Mouse (Mus musculus) ES-Bruce4 (cell line): ENCODE measurements around the gene Gucy2d.

Experiments
- CTCF ChIP-seq: IDR thresholded peaks from one replicate; pipeline ENCODE4 v1.8.1; 2011; ENCODE audit warnings: low read depth, low read length
- EP300 ChIP-seq: IDR thresholded peaks from 2 replicates; pipeline ENCODE4 v1.6.1; 2011; ENCODE audit warnings: low read depth, low read length; ENCODE audit not compliant: insufficient read depth
- POLR2A ChIP-seq: IDR thresholded peaks from one replicate; pipeline ENCODE4 v1.8.1; 2011; ENCODE audit warnings: low read length; ENCODE audit not compliant: insufficient read depth

GRCm38 (mm10) chr7:98502921-98503320 is 62.7 kb downstream of the Gucy2d start:
- TF ChIP-seq POLR2A (no peak), EP300 (no peak), CTCF (no peak)
